Mouse (Mus musculus): Measurements from ENCODE around the gene Tmx2. TPM values are rescaled to one million over a fixed set of nuclear protein-coding genes. Genes with fewer than 3 reads are reported as not detected.
A peak's percentile ranks its signal among the peaks of the same experiment; 100 is the strongest.

Tmx2 gene
- polyA plus RNA-seq, 1 experiment from 2014 or later = 244 TPM

GRCm38 (mm10) chr2:84662866-84663265, 16.1 kb downstream of the Tmx2 start:
- DNase-seq (ENCODE audit: low read depth, low spot score) (no peak), ATAC-seq (no peak)
- in situ Hi-C loops (cut with MboI; ENCODE audit: low pct_unique_long_range_greater_than_20kb) = loop anchor here (5.0 kb wide), 1 partner anchor 181 kb away; no protein-coding TSS in a partner anchor
- ChIA-PET POLR2A (no interaction called here), CTCF (interaction anchor here (1.5 to 3.8 kb wide), 3 partner anchors 20 to 56 kb away, joined by 5 to 44 read pairs (median 14); no protein-coding TSS in a partner anchor)
- no peaks in the 10 kb centered on the region for H3K27me3 ChIP-seq
- TF ChIP-seq CTCF (IDR thresholded peaks at IDR 0.05) = peak; percentile 71

GRCm38 (mm10) chr2:84660253-84660652, 18.7 kb downstream of the Tmx2 start:
- ATAC-seq = peak; percentile 85
- DNase-seq (ENCODE audit: low read depth, low spot score) = no peak
- in situ Hi-C loops (cut with MboI; ENCODE audit: low pct_unique_long_range_greater_than_20kb) = loop anchor here (5.0 kb wide), 1 partner anchor 178 kb away; no protein-coding TSS in a partner anchor
- TF ChIP-seq CTCF (IDR thresholded peaks at IDR 0.05) = peak; percentile 72
- ChIA-PET POLR2A (no interaction called here), CTCF (interaction anchor here (0.6 to 3.8 kb wide), 14 partner anchors 9 to 203 kb away, joined by 3 to 44 read pairs (median 5); partner anchors contain the start of gene Ctnnd1)
- no peaks in the 10 kb centered on the region for H3K27me3 ChIP-seq

DNA sequence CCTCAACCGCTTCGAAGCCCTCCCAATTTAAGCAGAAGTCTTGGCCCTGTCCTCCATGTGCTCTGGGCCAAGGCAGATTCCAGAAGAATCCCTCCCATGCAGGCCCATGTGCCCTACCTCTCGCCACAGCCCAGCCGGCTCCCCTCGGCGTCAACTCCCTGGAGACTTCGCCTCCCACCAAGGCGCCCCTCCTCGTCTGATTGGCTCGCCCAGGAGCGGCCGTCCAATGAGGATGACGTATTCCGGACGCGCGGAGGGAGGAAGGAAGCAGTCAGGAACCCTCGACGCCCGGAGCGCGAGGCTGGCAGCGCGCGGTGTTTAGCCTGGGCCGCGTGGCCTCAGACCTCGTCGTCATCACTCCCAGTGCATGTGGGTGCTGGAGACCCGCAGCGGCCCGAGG, 20.1 kb downstream of the Tmx2 start, which contains the start of gene Btbd18:
Btbd18 (plus strand) TSS at position 274 of the 400 bp plus-strand sequence.
- in situ Hi-C loops (cut with MboI; ENCODE audit: low pct_unique_long_range_greater_than_20kb) = no loop called here
- no peaks in the 10 kb centered on the region for H3K27me3 ChIP-seq
- POLR2A ChIA-PET = no interaction called here
- CTCF ChIA-PET = no interaction called here
- no peak for DNase-seq (ENCODE audit: low read depth, low spot score)
- ATAC-seq = no peak
- TF ChIP-seq CTCF (IDR thresholded peaks at IDR 0.05) = no peak

- TF ChIP-seq CTCF (IDR thresholded peaks at IDR 0.05) = no peak
- POLR2A ChIA-PET = no interaction called here
- ATAC-seq (no peak), DNase-seq (ENCODE audit: low read depth, low spot score) (no peak)
- no peaks in the 10 kb centered on the region for H3K27me3 ChIP-seq
- in situ Hi-C loops (cut with MboI; ENCODE audit: low pct_unique_long_range_greater_than_20kb) = no loop called here
- CTCF ChIA-PET = interaction anchor here (0.7 to 8.7 kb wide), 6 partner anchors 9 to 201 kb away, joined by 3 to 77 read pairs (median 4); partner anchors contain the start of gene Selenoh
Observed at GRCm38 (mm10) chr2:84655864-84656263, 23.1 kb downstream of the Tmx2 start.

DNA sequence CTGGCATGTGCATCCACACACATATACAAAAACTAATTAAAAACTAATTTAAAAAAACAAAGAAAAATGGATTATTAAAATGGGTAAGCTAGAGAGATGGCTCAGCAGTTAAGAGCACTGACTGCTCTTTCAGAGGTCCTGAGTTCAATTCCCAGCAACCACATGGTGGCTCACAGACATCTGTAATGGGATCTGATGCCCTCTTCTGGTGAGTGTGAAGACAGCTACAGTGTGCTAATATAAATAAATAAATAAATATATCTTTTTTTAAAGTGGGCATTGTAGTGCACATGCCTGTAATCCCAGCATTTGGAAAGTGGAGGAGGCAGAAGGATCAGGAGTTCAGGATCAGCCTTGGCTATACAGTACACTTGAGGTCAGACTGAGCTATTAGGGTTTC, 25.6 kb downstream of the Tmx2 start:
- DNase-seq (ENCODE audit: low read depth, low spot score) = no peak
- CTCF ChIA-PET = interaction anchor here (0.7 to 8.7 kb wide), 9 partner anchors 8 to 36 kb away, joined by 3 to 77 read pairs (median 4); no protein-coding TSS in a partner anchor
- TF ChIP-seq CTCF (IDR thresholded peaks at IDR 0.05) = peak; percentile 70
- H3K27me3 ChIP-seq = no peaks in the 10 kb centered on the region
- ATAC-seq = no peak
- in situ Hi-C loops (cut with MboI; ENCODE audit: low pct_unique_long_range_greater_than_20kb) = loop anchor here (5.0 kb wide), 1 partner anchor 36 kb away; no protein-coding TSS in a partner anchor
- POLR2A ChIA-PET = no interaction called here

GRCm38 (mm10) chr2:84650464-84651195, 28.3 kb downstream of the Tmx2 start, which contains the start of gene Ctnnd1:
TSS of gene Ctnnd1 (minus strand) at chr2:84650765.
- TF ChIP-seq CTCF (IDR thresholded peaks at IDR 0.05) = peak; percentile 20
- in situ Hi-C loops (cut with MboI; ENCODE audit: low pct_unique_long_range_greater_than_20kb) = loop anchor here (5.0 kb wide), 1 partner anchor 33 kb away; no protein-coding TSS in a partner anchor
- ChIA-PET POLR2A (interaction anchor here (0.6 to 2.1 kb wide), 10 partner anchors 14 to 1029 kb away, joined by 3 to 8 read pairs (median 4); no protein-coding TSS in a partner anchor), CTCF (interaction anchor here (0.9 to 8.7 kb wide), 8 partner anchors 9 to 68 kb away, joined by 3 to 77 read pairs (median 4); no protein-coding TSS in a partner anchor)
- H3K27me3 ChIP-seq = no peaks in the 10 kb centered on the region
- peak; percentile 83 for DNase-seq (ENCODE audit: low read depth, low spot score)
- peak; percentile 99 for ATAC-seq

GRCm38 (mm10) chr2:84649674-84650073, 29.3 kb downstream of the Tmx2 start:
- DNase-seq (ENCODE audit: low read depth, low spot score) (no peak), ATAC-seq (no peak)
- no peak for TF ChIP-seq CTCF (IDR thresholded peaks at IDR 0.05)
- in situ Hi-C loops (cut with MboI; ENCODE audit: low pct_unique_long_range_greater_than_20kb) = loop anchor here (5.0 kb wide), 1 partner anchor 32 kb away; no protein-coding TSS in a partner anchor
- CTCF ChIA-PET = interaction anchor here (0.9 to 8.7 kb wide), 5 partner anchors 8 to 32 kb away, joined by 3 to 77 read pairs (median 4); no protein-coding TSS in a partner anchor
- no peaks in the 10 kb centered on the region for H3K27me3 ChIP-seq
- POLR2A ChIA-PET = interaction anchor here (0.7 to 2.1 kb wide), 6 partner anchors 11 to 66 kb away, joined by 3 to 8 read pairs (median 4); no protein-coding TSS in a partner anchor

GRCm38 (mm10) chr2:84648369-84648768, 30.6 kb downstream of the Tmx2 start:
- DNase-seq (ENCODE audit: low read depth, low spot score) = no peak
- POLR2A ChIA-PET = interaction anchor here (2.6 kb wide), 1 partner anchor 10 kb away, joined by 9 read pairs; no protein-coding TSS in a partner anchor

DNA sequence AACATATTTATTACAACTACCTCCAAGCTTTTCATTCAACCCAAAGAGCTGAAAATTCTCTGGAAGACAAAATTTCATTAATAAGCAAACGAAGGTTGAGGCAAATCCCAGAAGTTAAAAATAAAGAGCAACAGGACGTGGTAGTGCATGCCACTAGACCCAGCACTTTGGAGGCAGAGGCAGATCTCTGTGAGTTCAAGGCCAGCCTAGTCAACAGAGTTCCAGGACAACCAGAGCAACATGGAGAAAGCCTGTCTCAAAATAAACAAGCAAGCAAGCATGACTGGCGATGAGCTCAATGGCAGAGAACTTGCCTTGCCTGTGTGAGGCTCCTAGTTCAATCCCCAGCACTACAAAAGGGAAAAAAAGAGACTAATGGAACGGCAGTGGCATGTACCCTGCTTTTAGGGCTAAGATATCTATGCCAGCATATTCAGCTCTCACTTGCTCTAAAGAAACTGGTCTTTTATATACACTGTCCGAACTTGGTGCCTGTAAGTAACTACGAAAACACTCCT, 31.8 kb downstream of the Tmx2 start:
- ChIA-PET POLR2A (interaction anchor here (2.6 kb wide), 1 partner anchor 8 kb away, joined by 9 read pairs; no protein-coding TSS in a partner anchor), CTCF (interaction anchor here (1.0 to 2.6 kb wide), 6 partner anchors 8 to 32 kb away, joined by 3 to 17 read pairs (median 4); no protein-coding TSS in a partner anchor)
- H3K27me3 ChIP-seq = no peaks in the 10 kb centered on the region
- in situ Hi-C loops (cut with MboI; ENCODE audit: low pct_unique_long_range_greater_than_20kb) = no loop called here
- ATAC-seq (no peak), DNase-seq (ENCODE audit: low read depth, low spot score) (no peak)
- no peak for TF ChIP-seq CTCF (IDR thresholded peaks at IDR 0.05)

More at GRCm38 (mm10) chr2:84648369-84648768, 30.6 kb downstream of the Tmx2 start:
- no peaks in the 10 kb centered on the region for H3K27me3 ChIP-seq
- TF ChIP-seq CTCF (IDR thresholded peaks at IDR 0.05) = peak; percentile 38
- no peak for ATAC-seq
- CTCF ChIA-PET = interaction anchor here (0.8 to 2.6 kb wide), 6 partner anchors 9 to 200 kb away, joined by 3 to 17 read pairs (median 3); no protein-coding TSS in a partner anchor
- in situ Hi-C loops (cut with MboI; ENCODE audit: low pct_unique_long_range_greater_than_20kb) = no loop called here

DNA sequence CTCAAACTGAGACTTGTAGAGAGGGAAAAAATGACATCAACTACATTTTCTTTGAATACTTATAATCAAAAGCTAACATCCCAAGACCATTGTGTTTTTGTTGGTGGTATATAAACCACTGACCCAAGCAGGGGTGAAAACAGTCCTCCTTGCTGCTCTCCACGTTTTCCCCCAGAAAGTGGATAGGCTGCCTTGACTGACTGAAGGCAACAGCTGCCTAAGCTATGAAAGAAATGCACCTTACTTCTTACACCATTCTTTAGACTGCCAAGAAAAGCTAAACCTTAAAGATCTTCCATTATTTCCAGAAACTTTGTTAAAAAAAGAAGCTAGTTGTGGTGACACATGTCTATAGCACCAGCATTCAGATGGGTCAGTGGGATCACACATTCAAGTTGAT, 32.8 kb downstream of the Tmx2 start:
- DNase-seq (ENCODE audit: low read depth, low spot score) (no peak), ATAC-seq (no peak)
- in situ Hi-C loops (cut with MboI; ENCODE audit: low pct_unique_long_range_greater_than_20kb) = no loop called here
- no peak for TF ChIP-seq CTCF (IDR thresholded peaks at IDR 0.05)
- ChIA-PET CTCF (interaction anchor here (1.5 to 1.7 kb wide), 2 partner anchors 11 to 29 kb away, joined by 4 read pairs; no protein-coding TSS in a partner anchor), POLR2A (no interaction called here)
- H3K27me3 ChIP-seq = no peaks in the 10 kb centered on the region
